Mouse (Mus musculus) liver, adult 2 months (tissue): ENCODE data around the gene Qsox2.

Source experiments
- CTCF ChIP-seq: fragments of 200-500 bp; IDR thresholded peaks from 2 replicates; pipeline ENCODE4 v1.5.1; 2011; ENCODE audit warnings: low read depth, low read length, control low read depth
- POLR2A ChIP-seq: fragments of 200-500 bp; IDR thresholded peaks from 2 replicates; pipeline ENCODE4 v1.6.1; 2011; ENCODE audit warnings: low read length, control low read depth; ENCODE audit not compliant: insufficient read depth; ENCODE audit errors: extremely low read depth

DNA sequence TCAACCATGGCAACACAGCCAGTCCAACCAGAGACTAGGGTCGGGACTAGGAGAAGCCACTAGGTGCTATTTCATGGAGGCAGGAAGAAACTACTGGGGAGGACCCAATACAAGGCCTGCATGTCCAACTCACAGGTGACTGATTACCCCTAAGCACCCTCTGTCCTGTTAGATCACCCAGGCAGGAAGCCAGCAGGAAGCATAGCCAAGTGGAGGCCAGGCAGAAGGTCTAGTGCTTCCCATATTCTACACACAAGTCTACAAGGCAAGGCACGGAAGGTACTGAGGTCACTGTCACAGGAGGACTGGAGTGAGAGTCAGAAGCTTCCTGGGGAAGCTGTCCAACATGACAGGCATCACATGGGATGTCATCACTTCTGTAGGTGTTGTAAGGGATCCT, 2.6 kb downstream of the Qsox2 start:
- TF ChIP-seq CTCF (no peak), POLR2A (no peak)
